Mouse (Mus musculus) small intestine, adult 2 months (tissue): ENCODE measurements at regions not wholly inside any gene's neighbourhood (a gene's known extent, or its start where the extent isn't known, plus 50 kb on each side); places are given as distances from the start of the nearest gene placed in this dataset.

ENCODE experiments used
- CTCF ChIP-seq: fragments of 200-500 bp; IDR thresholded peaks from 2 replicates; pipeline ENCODE4 v1.5.1; 2012; ENCODE audit warnings: low read depth, mild to moderate bottlenecking, control low read depth, inconsistent platforms, low read length, moderate library complexity, mixed read lengths; ENCODE audit not compliant: insufficient replicate concordance, insufficient read length; ENCODE audit errors: extremely low read depth
- POLR2A ChIP-seq: fragments of 200-500 bp; IDR thresholded peaks from 2 replicates; pipeline ENCODE4 v1.6.1; 2012; ENCODE audit warnings: low read depth, mild to moderate bottlenecking, control low read depth, inconsistent platforms, low read length, moderate library complexity

- TF ChIP-seq POLR2A (no peak), CTCF (no peak)
Measured at GRCm38 (mm10) chr16:93081533-93081932, 255.6 kb upstream of the Runx1 start.
